Mouse (Mus musculus): ENCODE measurements at regions not wholly inside any gene's neighbourhood (a gene's known extent, or its start where the extent isn't known, plus 50 kb on each side); places are given as distances from the start of the nearest gene placed in this dataset.

DNA sequence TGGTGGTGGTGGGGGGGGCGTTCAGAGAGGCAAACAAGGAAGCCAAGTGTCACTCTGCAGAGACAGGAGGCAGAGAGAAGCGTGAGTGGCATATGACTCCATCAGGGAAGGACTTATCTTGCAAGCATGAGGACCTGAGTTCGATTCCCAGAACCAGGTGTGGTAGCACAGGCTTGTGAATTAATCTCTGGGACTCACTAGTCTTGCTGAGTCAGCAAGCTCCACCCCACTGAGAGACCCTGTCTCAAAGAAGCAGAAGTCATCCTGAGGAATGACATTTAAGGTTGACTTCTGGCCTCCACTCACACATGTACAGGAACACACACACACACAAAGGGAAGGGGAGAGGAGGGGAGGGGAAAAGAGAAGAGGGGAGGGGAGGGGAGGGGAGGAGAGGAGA is 156.5 kb downstream of the Rplp1 start:
- no peak for DNase-seq

DNA sequence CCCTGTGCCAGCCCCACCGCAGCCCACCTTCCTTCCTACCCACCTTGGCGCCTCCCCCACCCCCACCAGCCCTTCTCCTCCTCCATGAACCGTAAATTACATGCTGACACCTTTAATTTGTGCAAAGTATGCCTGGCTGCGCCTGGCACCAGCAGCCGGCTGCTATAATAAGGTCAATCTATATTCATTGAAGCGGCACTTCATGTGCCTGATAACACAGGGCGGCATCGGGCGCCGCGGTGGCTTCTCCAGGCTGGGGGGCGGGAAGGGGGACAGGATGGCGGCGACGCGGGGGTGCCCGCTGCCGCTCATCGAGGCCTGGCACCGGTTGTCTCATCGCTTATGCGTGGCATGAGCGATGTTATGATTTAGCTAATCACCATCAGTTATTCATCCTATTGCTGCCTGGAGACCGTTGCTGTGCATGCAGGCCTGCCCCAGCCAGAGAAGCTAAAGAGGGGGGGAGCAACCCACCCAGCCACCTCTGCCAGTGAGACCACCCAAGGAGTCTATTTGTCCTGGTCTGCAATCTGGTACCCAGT is 157.5 kb downstream of the Rplp1 start:
- peak in 1 of 2 experiments; percentile 21 for DNase-seq

DNA sequence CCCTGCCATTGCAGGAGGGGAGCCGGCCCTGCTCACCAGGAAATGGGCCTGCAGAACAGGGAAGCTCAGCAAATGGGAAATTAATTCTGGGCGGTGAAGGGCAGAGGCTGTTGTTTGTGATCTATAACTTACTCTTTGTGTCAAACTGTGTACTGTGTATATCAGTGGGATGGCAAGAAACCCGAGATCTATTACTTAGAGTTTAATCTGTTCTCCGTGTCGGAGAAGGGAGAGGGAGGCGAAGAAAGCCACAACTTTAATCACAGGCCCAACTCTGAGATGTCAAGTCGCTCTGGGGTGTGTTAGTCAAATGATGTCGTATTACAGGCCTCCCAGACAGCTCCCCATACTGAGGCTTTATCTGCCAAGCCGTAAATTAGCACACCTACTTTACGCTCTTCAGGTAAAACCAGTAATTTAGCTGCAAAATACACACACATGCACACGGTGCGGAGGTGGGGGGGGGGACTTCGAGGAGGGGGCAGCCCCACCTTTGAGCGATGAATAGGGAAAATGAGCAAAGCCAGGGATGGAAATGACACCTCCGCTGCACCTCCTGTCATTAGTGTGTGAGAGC is 158.0 kb downstream of the Rplp1 start:
- DNase-seq: no peak

DNA sequence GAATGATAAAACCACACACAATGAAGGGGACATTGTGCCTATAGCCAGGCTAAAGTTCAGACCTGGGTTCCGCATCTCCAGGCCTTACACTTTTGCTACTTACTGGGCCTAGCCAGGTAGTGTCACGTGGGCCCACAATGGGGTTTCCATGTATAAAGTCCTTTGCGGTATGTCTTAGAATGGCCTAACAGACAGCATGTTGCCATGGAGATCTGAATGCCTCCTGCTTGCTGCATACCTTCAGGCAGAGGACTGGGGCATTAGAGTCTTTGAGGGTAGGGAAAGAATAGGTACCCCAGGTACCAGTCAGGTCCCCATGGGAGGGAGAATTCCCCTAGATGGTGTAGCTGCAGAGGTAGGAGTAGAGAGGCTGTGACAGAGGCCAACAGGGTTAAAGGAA is 159.0 kb downstream of the Rplp1 start:
- no peak for DNase-seq

DNA sequence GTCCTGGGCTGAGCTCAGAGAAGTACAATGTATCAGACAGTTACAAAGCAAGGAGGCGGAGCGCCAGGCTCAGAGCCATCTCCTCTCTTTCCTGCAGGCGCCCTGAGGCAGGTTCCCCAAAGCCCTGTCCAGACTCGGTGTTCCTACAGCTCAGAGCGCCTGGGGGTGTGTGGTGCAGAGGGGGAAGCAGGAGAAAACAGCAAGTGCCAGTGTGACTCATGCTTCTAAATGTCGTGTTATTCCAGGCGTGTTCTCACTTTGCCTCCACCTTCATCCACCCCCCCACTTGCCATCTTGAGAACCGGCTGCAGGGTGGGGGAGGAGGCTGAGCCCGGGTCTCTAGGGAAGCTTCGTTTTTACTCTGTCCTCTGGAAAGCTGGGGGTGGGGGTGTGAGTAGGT is 160.5 kb downstream of the Rplp1 start:
- DNase-seq: no peak

DNA sequence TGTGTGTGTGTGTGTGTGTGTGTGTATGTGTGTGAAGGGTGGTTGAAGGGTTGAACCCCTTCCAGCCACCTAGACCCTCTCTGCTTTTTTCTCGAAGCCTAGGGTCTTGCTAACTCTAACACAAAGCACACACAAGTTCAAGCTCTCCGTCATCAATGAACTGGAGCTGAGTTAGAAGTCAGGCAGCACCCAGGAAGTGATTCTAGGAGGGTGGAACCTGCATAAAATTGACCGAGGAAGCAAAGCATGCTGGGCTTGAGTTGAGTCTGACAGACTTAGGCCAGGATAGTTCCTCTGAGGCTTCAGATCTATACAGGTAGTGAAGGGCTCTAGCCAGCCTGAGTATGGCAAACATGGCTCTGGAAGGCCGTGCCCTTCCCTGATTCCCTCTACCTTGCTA is 165.1 kb downstream of the Rplp1 start:
- no peak for DNase-seq

DNA sequence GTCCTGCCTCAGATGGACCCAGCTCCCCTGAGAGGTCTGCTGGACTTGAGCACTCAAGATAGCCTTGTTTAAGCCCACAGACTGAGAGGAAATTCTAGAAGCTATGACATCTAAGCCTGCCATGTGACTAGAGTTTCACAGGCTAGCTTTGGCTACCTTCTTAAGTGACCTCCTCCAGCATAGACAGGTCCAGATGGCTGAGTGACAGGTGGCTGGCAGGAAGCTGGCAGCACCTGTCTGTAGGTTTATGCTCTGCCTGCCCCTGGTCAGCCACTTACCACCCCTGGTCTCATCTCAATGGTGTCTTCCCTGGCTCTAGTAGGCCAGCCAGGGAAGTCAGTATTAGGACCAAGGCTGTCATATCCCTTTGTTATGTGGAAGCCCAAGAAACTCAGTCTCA is 165.9 kb downstream of the Rplp1 start:
- DNase-seq: no peak

DNA sequence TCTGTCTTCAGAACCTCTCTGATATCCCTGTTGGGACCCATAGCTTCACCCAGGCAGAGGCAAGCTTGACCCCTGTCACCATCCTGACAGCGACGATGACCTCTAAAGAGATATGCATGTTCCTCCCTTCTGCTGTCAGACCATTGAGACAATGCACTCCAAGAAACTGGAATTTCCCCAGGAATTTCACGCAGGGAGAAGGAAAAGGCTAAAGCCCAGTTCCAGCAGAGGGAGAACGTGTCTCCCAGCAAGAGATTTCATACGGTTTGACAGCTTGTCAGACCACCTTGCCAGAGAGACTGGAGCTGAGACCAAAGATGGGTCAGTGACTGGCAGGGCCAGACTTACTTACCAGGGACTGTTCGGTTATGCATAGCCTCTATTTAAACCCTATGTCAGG is 167.9 kb downstream of the Rplp1 start:
- DNase-seq: no peak

DNA sequence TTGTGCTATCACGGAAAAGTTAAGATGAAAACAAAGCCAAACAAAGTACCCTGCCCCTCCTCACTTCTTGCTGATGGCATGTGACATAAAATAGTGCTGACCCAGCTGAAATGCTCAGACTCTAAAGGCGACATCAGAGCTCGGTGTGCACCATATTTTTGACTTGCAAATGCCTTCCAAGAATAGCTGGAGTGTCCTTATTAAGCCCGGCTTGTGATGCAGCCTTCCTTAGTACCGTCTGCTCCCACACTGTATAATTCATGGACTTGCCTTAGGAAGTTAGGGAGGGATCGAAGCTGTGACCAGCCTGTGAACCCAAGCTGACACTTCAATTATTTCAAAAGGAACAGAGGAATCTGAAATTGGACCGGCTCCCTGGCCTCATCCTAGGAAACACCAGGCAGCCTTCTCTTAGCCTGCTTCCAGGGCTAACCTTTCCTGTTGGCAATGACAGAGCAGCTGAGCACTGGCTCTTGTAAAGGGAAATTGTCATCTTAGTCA is 169.0 kb downstream of the Rplp1 start:
- DNase-seq: peak; percentile 41 to 45

DNA sequence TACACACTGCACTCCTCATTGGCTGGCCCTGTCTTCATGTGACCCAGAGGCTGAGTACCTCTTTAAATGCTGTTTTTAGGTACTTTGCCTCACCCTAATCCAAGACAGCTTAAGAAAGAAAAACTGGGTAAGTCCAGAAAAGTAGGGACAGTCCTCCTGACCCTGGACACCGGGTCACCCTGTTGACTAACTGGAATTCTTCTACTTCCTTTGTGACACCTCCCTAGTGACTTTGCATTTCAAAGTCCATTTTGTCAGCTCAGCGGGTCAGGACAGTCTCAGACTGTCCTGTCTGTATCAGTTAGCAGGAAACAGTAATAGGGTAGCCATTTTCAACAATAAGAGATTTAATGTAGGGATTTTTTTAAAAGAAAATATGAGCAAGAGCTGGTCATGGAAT is 180.8 kb downstream of the Rplp1 start:
- no peak for DNase-seq

DNA sequence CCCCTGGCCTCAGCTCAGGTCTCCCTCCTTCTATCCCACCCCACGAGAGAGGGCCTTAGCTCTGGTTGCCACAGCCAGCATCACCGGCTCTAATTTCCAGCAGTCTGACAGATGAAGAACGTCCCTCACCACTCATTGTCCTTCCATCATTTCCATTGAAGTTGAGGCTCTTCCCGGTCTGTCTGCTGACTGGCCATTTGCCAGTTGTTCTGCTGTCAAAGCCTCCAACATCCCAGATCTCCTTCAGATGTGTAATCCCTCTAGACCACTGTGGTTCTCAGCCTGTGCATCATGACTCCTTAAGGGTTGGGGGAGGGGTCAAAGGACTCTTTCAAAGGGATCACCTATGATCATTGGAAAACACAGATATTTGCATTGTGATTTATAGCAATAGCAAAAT is 181.6 kb downstream of the Rplp1 start:
- no peak for DNase-seq

DNA sequence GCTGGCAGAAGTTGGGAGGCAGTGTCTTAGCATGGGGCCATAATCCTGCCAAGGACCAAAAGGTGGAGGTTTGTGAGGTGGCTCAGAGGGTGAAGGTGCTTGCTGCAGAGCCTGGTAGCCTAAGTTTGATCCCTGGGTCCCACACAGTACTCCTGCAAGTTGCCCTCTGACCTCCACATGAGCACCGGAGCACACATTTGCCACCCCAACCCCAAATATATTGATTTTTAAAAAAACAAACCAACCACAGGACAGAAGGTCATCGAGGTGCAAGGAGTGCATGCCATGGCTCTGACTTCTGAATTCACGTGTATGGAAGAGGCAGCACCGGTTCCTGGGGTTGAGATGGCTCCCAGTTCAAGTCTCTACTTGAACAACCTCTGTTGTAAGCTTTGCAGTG is 186.2 kb downstream of the Rplp1 start:
- no peak for DNase-seq

DNA sequence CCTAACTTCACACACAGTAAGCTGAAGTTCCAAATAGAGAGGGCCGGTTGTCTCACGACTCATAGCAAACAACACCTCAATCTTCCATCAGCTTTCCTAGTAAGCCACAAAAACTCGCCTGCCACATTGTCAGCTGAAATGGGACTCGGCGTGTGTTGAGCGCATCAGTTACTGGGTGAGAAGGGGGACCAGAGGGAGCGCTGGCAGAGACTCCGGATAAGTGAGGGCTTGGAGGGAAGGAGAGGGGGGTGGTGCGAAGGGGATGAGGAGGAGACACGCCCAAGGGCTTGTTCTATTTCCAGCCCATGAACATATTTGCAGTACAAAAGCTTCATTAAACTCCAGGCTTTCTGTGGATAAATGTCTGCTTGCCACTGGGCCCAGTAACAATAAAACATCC is 186.7 kb downstream of the Rplp1 start:
- no peak for DNase-seq

DNA sequence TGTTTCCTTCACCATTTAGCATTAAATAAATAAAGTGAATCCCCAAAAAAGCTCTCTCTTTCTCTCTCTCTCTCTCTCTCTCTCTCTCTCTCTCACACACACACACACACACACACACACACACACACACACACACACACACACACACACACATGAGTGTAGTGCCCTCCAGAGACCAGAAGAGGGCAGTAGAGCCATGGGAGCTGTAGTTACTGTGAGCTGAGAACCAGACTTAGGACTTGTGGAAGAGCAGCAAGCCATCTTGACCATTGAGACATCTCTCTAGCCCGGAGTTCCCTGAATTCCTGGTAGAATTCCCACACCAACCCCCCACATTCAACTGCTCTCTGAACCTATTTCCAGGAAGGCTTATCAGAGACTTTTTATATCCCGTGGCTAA is 190.3 kb downstream of the Rplp1 start:
- no peak for DNase-seq

DNA sequence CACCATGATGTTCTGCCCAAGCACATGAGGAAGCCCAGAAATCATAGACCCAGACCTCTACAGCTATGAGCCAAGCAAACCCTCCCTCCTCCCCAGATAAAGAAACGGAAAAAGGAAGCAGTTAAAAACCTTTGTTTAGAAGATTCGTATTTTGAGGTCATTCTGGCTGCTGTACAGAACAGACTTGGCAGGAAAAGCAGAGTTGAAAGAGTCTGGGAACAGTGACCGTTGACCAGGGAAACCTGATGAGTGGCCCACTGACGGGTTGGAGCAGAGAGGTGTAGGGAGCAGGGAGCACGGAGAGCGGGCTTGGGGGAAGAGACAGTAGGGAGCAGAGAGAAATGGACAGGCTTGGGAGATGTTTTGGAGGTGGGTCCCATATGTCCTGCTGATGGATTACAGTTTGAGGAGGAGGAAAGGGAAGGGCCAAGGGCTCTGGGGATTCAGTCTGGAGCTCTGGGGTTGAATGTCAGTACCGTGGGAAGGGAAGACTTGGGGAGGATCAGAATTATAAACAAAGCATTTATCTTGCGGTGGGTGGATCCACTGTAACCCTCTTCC is 191.2 kb downstream of the Rplp1 start:
- DNase-seq: no peak

DNA sequence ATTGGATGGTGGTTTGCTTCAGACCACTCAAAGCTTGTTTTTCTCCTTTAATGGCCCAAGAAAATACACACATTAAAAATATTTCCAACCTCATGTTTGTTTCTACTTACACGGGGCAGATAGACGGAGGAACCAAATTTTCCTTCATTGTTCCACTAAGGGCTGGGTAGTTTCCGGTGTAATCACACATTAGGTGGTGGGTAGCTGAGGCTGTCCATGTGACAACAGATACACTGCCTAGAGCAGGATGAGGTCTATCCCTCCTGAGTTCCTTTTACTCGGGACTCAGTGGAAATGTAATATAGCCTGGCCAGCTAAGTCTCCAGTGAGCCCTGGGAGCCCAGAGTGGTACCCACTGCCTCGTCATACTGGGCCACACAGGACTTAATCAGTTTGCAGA is 192.5 kb downstream of the Rplp1 start:
- no peak for DNase-seq

DNA sequence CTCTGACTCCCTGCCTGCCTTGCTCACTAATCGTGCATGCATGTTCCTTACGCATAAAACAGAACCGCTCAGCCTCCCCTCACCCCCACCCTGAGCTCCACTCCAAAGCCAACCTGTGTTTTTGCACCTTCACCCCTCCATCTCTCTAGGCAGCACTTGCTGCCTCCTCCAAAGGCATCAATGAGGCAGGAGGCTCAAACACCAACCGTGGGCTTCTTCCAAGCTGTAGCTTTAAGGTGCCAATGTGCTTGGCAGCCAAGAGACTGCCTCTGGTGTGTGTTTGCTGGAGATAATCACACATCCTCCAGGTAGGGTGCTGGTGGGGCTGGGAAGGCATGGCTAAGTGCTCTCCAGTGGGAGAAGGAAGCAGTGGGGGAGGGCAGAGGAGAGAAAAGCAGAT is 193.3 kb downstream of the Rplp1 start:
- no peak for DNase-seq

DNA sequence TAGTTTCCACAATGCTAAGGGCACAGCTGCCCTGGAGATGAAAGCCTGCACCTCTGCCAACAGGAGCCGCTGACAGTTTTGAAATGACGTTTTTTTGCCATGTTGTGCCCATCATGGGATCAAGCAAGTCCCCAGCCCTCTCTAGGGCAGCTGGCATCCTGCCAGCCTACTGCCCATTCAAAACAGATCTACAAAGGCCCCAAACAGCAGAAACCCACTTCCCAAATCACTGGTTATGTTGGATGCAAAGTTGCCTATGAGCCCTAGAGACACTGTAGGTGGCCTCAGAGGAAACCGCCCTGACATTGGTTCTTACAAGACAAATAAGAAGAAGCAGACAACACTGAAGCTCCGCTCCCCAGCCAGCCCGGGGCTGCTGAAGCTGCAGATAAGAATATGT is 194.1 kb downstream of the Rplp1 start:
- no peak for DNase-seq

DNA sequence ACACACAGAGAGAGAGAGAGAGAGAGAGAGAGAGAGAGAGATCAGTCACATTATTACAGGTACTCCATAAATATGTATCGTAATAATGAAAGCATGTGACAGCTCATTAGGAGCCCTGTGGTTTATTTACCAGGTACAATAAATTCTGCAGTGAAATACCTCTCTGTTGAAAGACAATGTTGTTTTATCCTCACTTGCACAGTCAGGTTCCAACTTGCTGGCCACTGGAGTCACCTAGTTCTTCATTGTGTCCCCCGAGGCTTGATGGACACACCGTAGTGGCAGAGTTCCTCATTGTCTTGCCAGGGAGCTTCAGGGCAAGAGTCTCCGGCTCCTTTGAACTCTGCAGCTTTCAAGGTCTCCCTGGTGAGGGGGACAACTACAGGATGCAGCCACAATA is 197.6 kb downstream of the Rplp1 start:
- DNase-seq: no peak

DNA sequence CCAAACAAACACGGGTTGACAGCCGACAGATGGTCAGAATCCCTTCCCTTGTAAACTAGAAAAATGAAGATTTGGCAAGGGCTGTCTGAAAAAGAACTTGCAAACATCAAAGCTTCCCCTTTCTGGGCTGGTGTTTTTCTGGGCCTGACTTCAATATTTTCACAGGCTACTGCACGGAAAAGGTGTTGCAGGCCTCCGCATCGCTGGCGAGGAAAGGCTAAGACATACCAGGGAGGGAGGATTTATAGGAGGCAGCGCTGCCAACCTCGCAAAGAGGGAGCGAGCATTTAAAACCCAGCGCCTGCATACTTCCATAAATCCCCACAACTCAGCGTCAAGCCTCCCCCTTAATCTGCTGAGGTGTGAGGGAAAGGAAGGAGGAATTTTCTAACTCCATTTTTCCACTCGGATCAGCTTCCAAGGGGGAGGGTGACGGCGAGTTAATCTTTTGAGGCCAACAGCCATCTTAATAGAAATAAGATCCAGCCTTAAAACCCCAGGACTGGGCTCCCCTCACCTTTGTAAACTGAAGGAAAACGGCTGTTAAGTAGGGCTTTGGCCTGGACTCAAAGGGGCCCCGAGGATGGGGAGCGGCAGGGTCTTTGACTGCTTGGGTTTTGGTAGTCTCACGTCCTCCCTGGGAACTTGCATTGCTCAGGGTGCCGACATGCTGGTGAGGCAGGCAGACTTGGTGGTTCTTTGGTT is 199.9 kb downstream of the Rplp1 start:
- no peak for DNase-seq

DNA sequence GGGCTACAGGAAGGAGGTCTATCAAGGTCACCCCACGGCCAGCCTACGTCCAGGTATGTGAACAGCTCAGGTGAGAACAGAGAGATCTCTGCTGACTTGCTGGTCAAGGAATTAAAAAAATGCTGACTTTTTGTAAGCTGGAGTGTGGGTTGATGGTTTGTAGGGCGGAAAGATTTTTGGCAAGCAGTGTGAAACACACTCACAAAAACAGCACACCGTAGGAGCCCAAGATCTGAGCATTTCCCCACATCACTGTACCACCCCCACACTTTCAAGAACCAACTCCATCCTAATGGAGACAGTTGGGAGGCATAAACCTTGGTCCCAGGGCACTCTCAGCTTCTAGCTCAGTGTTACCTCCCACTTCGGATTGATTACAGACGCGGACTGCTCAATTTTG is 200.5 kb downstream of the Rplp1 start:
- no peak for DNase-seq

DNA sequence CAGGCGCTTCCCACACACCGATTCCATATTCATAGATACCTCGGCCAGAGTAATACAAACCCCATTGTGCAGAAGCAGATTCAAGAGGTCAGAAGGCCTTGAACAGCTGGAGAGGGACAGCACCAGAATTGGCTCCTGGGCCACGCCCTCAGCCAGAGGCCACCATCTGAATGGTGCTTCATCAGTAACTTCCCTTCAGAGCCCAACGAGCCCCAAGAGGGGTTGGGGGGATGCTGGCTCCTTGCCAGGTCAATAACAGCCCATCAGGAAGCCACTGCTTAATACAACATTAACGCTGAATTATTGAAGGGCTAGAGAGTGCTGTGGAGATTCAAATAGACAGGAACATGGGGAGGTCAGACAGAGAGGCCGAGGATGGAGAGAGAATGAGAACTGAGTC is 203.0 kb downstream of the Rplp1 start:
- no peak for DNase-seq

DNA sequence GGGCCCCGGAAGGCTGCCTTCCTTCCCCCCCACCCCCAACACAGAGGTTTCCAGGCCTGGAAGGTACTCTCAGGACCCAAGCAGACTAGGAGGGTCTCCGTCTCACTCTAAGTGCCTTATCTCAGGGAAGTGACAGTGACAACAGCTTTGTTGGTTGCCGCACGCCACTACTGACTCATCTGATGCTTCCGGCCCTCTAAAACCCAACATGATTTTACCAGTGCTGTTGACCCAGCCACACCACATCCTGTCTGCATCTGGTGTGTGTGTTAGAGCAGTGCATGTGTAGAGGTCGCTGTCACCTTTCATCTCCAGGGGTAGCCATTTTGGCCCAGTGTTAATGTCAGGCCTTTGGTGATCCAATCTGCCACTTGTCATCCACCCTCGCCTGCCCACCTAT is 206.5 kb downstream of the Rplp1 start:
- no peak for DNase-seq

DNA sequence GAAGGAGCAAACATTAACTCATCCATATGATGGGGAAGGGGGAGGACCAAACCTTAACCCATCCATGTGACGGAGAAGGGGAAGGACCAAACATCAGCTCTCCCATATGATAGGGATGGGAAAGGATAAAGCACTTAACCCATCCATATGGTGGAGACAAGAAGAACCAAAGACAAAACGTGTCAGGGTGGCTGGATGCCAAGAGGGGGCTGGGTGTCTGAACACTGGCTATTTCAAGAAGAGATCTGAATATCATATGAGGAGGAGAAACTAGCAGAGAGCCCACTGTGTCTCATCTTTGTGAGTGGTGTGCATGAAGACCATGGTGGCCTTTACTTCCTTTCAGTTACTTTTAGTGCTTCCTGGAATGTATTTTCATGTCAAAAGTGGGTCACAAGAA is 207.0 kb downstream of the Rplp1 start:
- DNase-seq: no peak

Measured in cerebellum, adult 18-20 months (tissue).